Mouse (Mus musculus) colon, adult 2 months (tissue): ENCODE data around the gene Ssbp1. TPM values are rescaled to one million over a fixed set of nuclear protein-coding genes. Genes with fewer than 3 reads are reported as not detected.

ENCODE experiments used
- polyA plus RNA-seq: library from polyadenylated mRNA; depleted of rRNA; stranded (reverse); fragments of >200 nt; gene quantifications from 2 replicates; pipeline ENCODE4 v1.2.3, GENCODE M21; 2012; rRNA removed

Ssbp1 gene
- polyA plus RNA-seq, result 5.5 and 7.2 TPM in 2 replicates

GRCm38 (mm10) chr6:40470916-40471719, at the start of gene Ssbp1:
Gene Ssbp1 (plus strand): TSS chr6:40471352.

GRCm38 (mm10) chr6:40436047-40436483, 35.1 kb upstream of the Ssbp1 start, which contains the start of gene E330009J07Rik:
Gene E330009J07Rik (minus strand): TSS chr6:40436135.

GRCm38 (mm10) chr6:40438936-40439335, 32.2 kb upstream of the Ssbp1 start, which contains the start of gene Wee2:
Gene Wee2 (plus strand): TSS chr6:40439088.

GRCm38 (mm10) chr6:40490933-40491332, 19.8 kb downstream of the Ssbp1 start, which contains the start of gene Tas2r137:
Gene Tas2r137 (plus strand): TSS chr6:40491233.

GRCm38 (mm10) chr6:40493229-40493628, 22.1 kb downstream of the Ssbp1 start, which contains the start of gene Tas2r108:
Gene Tas2r108 (plus strand): TSS chr6:40493529.

GRCm38 (mm10) chr6:40519408-40519807, 48.3 kb downstream of the Ssbp1 start, which contains the start of gene Prss37:
Gene Prss37 (minus strand): TSS chr6:40519508.

Other genes starting within 250 kb of the Ssbp1 start
- 5.0 and 5.2 TPM in 2 replicates for gene Agk, start 146.2 kb upstream of the Ssbp1 start, polyA plus RNA-seq
- 8.6 and 9.7 TPM in 2 replicates for gene E330009J07Rik, start 35.2 kb upstream of the Ssbp1 start, polyA plus RNA-seq
- gene Wee2, start 32.3 kb upstream of the Ssbp1 start, polyA plus RNA-seq, result not detected in 2 replicates
- not detected in 2 replicates for gene Tas2r137, start 19.9 kb downstream of the Ssbp1 start, polyA plus RNA-seq
- not detected in 2 replicates for gene Tas2r108, start 22.2 kb downstream of the Ssbp1 start, polyA plus RNA-seq
- gene Prss37, start 48.2 kb downstream of the Ssbp1 start, polyA plus RNA-seq, result not detected in 2 replicates
- gene Olfr461, start 83.7 kb downstream of the Ssbp1 start, polyA plus RNA-seq, result not detected in 2 replicates
- gene Olfr460, start 98.1 kb downstream of the Ssbp1 start, polyA plus RNA-seq, result not detected in 2 replicates
- gene Clec5a, start 114.5 kb downstream of the Ssbp1 start, polyA plus RNA-seq, result 0.28 TPM in 1 of 2 replicates, not detected in the other
- not detected in 2 replicates for gene Tas2r138, start 142.0 kb downstream of the Ssbp1 start, polyA plus RNA-seq
- 36.4 and 41.1 TPM in 2 replicates for gene Mgam, start 157.5 kb downstream of the Ssbp1 start, polyA plus RNA-seq